Mouse (Mus musculus): Measurements from ENCODE around the gene Nek1. TPM values are rescaled to one million over a fixed set of nuclear protein-coding genes. Genes with fewer than 3 reads are reported as not detected.

Nek1 gene
- total and polyA plus RNA-seq, 2 experiments from 2014 or later = 18.4 to 19.5 TPM

- no peak for DNase-seq
- Histone ChIP-seq H3K9me3 (ENCODE audit: low read length) (no peaks in the 10 kb centered on the region), H3K36me3 (ENCODE audit: insufficient read depth) (peaks cover 7% of the 10 kb centered on the region; the same call in 1 of the 2 replicates), H3K27me3 (ENCODE audit: insufficient read depth, low read length) (no peaks in the 10 kb centered on the region), H3K27ac (ENCODE audit: low read depth, low read length) (no peak overlapping the region), H3K9ac (no peak overlapping the region), H3K4me1 (ENCODE audit: insufficient read depth) (no peaks in the 10 kb centered on the region), H3K4me3 (ENCODE audit: low read depth, low read length) (no peak overlapping the region), H3K4me2 (ENCODE audit: low read depth) (no peak overlapping the region)
- WGBS = 65% methylated on average over 5 of the region's 5 CpGs
- ATAC-seq = no peak
- TF ChIP-seq CTCF (IDR thresholded peaks at IDR 0.05; ENCODE audit: low read depth) = no peak
Observed at GRCm38 (mm10) chr8:61054313-61054712, 61.3 kb downstream of the Nek1 start.

- H3K9ac ChIP-seq = no peak overlapping the region
- TF ChIP-seq CTCF (IDR thresholded peaks at IDR 0.05; ENCODE audit: low read depth) = no peak
- no peak overlapping the region for H3K27ac ChIP-seq (ENCODE audit: low read depth, low read length)
- ATAC-seq (no peak), DNase-seq (no peak)
- WGBS = 34% methylated on average over 3 of the region's 3 CpGs
- peaks cover 6% of the 10 kb centered on the region; the same call in 1 of the 2 replicates for H3K36me3 ChIP-seq (ENCODE audit: insufficient read depth)
- H3K4me2 ChIP-seq (ENCODE audit: low read depth) = no peak overlapping the region
- H3K9me3 ChIP-seq (ENCODE audit: low read length) = no peaks in the 10 kb centered on the region
- no peak overlapping the region for H3K4me3 ChIP-seq (ENCODE audit: low read depth, low read length)
- no peaks in the 10 kb centered on the region for H3K27me3 ChIP-seq (ENCODE audit: insufficient read depth, low read length)
- H3K4me1 ChIP-seq (ENCODE audit: insufficient read depth) = no peaks in the 10 kb centered on the region
Observed at GRCm38 (mm10) chr8:61056997-61057396, 64.0 kb downstream of the Nek1 start.

GRCm38 (mm10) chr8:61059143-61059542 is 66.1 kb downstream of the Nek1 start:
- H3K9me3 ChIP-seq (ENCODE audit: low read length) = no peaks in the 10 kb centered on the region
- H3K4me2 ChIP-seq (ENCODE audit: low read depth) = no peak overlapping the region
- H3K36me3 ChIP-seq (ENCODE audit: insufficient read depth) = no peaks in the 10 kb centered on the region
- H3K4me3 ChIP-seq (ENCODE audit: low read depth, low read length) = no peak overlapping the region
- H3K9ac ChIP-seq = no peak overlapping the region
- H3K27ac ChIP-seq (ENCODE audit: low read depth, low read length) = no peak overlapping the region
- H3K4me1 ChIP-seq (ENCODE audit: insufficient read depth) = no peaks in the 10 kb centered on the region
- no peak for DNase-seq
- TF ChIP-seq CTCF (IDR thresholded peaks at IDR 0.05; ENCODE audit: low read depth) = peak; percentile 45; the same call in 1 of the 2 replicates
- no peak for ATAC-seq
- no peaks in the 10 kb centered on the region for H3K27me3 ChIP-seq (ENCODE audit: insufficient read depth, low read length)

GRCm38 (mm10) chr8:61060412-61060811 is 67.4 kb downstream of the Nek1 start:
- ATAC-seq (no peak), DNase-seq (no peak)
- no peak for TF ChIP-seq CTCF (IDR thresholded peaks at IDR 0.05; ENCODE audit: low read depth)
- Histone ChIP-seq H3K4me1 (ENCODE audit: insufficient read depth) (no peaks in the 10 kb centered on the region), H3K27me3 (ENCODE audit: insufficient read depth, low read length) (no peaks in the 10 kb centered on the region), H3K27ac (ENCODE audit: low read depth, low read length) (no peak overlapping the region), H3K4me3 (ENCODE audit: low read depth, low read length) (no peak overlapping the region), H3K9ac (no peak overlapping the region), H3K4me2 (ENCODE audit: low read depth) (no peak overlapping the region), H3K9me3 (ENCODE audit: low read length) (no peaks in the 10 kb centered on the region), H3K36me3 (ENCODE audit: insufficient read depth) (no peaks in the 10 kb centered on the region)
- 87% methylated on average over 7 of the region's 7 CpGs for WGBS

GRCm38 (mm10) chr8:61075059-61075458 is 82.1 kb downstream of the Nek1 start:
- Histone ChIP-seq H3K9me3 (ENCODE audit: low read length) (no peaks in the 10 kb centered on the region), H3K4me1 (ENCODE audit: insufficient read depth) (no peaks in the 10 kb centered on the region), H3K36me3 (ENCODE audit: insufficient read depth) (peaks cover 17% of the 10 kb centered on the region; the same call in 1 of the 2 replicates), H3K27ac (ENCODE audit: low read depth, low read length) (no peak overlapping the region), H3K4me2 (ENCODE audit: low read depth) (no peak overlapping the region), H3K4me3 (ENCODE audit: low read depth, low read length) (no peak overlapping the region), H3K9ac (no peak overlapping the region), H3K27me3 (ENCODE audit: insufficient read depth, low read length) (no peaks in the 10 kb centered on the region)
- ATAC-seq = peak; percentile 84
- peak; percentile 68 for TF ChIP-seq CTCF (IDR thresholded peaks at IDR 0.05; ENCODE audit: low read depth)
- DNase-seq = peak; percentile 76

- H3K4me1 ChIP-seq (ENCODE audit: insufficient read depth) = no peaks in the 10 kb centered on the region
- DNase-seq (no peak), ATAC-seq (no peak)
- H3K27me3 ChIP-seq (ENCODE audit: insufficient read depth, low read length) = no peaks in the 10 kb centered on the region
- no peak overlapping the region for H3K4me3 ChIP-seq (ENCODE audit: low read depth, low read length)
- no peak overlapping the region for H3K27ac ChIP-seq (ENCODE audit: low read depth, low read length)
- TF ChIP-seq CTCF (IDR thresholded peaks at IDR 0.05; ENCODE audit: low read depth) = no peak
- H3K4me2 ChIP-seq (ENCODE audit: low read depth) = no peak overlapping the region
- H3K9me3 ChIP-seq (ENCODE audit: low read length) = no peaks in the 10 kb centered on the region
- 95% methylated on average over 4 of the region's 4 CpGs for WGBS
- peaks cover 13% of the 10 kb centered on the region for H3K36me3 ChIP-seq (ENCODE audit: insufficient read depth)
- H3K9ac ChIP-seq = no peak overlapping the region
Observed at GRCm38 (mm10) chr8:61110496-61110895, 117.5 kb downstream of the Nek1 start.

GRCm38 (mm10) chr8:61111940-61112339 is 118.9 kb downstream of the Nek1 start:
- Histone ChIP-seq H3K9ac (no peak overlapping the region), H3K36me3 (ENCODE audit: insufficient read depth) (peaks cover 11% of the 10 kb centered on the region), H3K4me1 (ENCODE audit: insufficient read depth) (no peaks in the 10 kb centered on the region), H3K27me3 (ENCODE audit: insufficient read depth, low read length) (no peaks in the 10 kb centered on the region), H3K9me3 (ENCODE audit: low read length) (no peaks in the 10 kb centered on the region), H3K4me2 (ENCODE audit: low read depth) (no peak overlapping the region), H3K27ac (ENCODE audit: low read depth, low read length) (no peak overlapping the region), H3K4me3 (ENCODE audit: low read depth, low read length) (no peak overlapping the region)
- ATAC-seq = no peak
- 96% methylated on average over 4 of the region's 4 CpGs for WGBS
- no peak for DNase-seq
- no peak for TF ChIP-seq CTCF (IDR thresholded peaks at IDR 0.05; ENCODE audit: low read depth)

- Histone ChIP-seq H3K9me3 (ENCODE audit: low read length) (no peaks in the 10 kb centered on the region), H3K27ac (ENCODE audit: low read depth, low read length) (no peak overlapping the region), H3K4me3 (ENCODE audit: low read depth, low read length) (no peak overlapping the region), H3K27me3 (ENCODE audit: insufficient read depth, low read length) (no peaks in the 10 kb centered on the region), H3K4me2 (ENCODE audit: low read depth) (no peak overlapping the region), H3K4me1 (ENCODE audit: insufficient read depth) (no peaks in the 10 kb centered on the region), H3K9ac (no peak overlapping the region), H3K36me3 (ENCODE audit: insufficient read depth) (peaks cover 23% of the 10 kb centered on the region)
- ATAC-seq (no peak), DNase-seq (no peak)
- no peak for TF ChIP-seq CTCF (IDR thresholded peaks at IDR 0.05; ENCODE audit: low read depth)
- WGBS = 95% methylated on average over 1 of the region's 1 CpGs
Observed at GRCm38 (mm10) chr8:61121631-61122030, 128.6 kb downstream of the Nek1 start.
